Mouse (Mus musculus) frontal cortex, adult 2 months (tissue): ENCODE measurements around the gene Pipox. TPM values are rescaled to one million over a fixed set of nuclear protein-coding genes. Genes with fewer than 3 reads are reported as not detected.

ENCODE experiments used
- DNase-seq, 2 experiments: peaks; one replicate each; pipeline ENCODE4 v3.0.0; 2022; ENCODE audit warnings: low spot score in 1 of 2; ENCODE audit errors: extremely low spot score in 1 of 2
- polyA plus RNA-seq: library from polyadenylated mRNA; depleted of rRNA; stranded (reverse); fragments of >200 nt; gene quantifications from 2 replicates; pipeline ENCODE4 v1.2.3, GENCODE M21; 2012

Pipox gene
- polyA plus RNA-seq, 1 experiment, result 8.6 TPM

DNA sequence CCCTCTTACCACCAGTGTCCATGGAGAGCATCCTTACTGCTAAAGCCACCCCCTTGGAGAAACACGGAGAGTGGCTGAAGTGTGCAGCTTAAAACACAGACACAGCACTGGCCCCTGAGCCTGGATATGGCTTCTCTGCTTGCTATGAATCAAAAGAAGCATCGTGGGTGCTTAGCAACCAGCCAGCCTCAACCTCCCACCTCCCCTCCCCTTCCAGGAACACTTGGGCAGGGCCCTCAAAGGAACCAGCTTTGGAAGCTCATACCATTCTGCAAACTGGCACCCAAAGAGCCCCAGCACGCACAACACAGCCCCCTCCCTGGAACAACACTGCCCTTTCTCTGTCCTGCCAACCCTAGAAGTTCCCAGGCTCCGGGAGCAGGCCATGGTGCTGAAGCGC is 15.5 kb upstream of the Pipox start:
- DNase-seq, result peak in 1 of 2 experiments; percentile 43

DNA sequence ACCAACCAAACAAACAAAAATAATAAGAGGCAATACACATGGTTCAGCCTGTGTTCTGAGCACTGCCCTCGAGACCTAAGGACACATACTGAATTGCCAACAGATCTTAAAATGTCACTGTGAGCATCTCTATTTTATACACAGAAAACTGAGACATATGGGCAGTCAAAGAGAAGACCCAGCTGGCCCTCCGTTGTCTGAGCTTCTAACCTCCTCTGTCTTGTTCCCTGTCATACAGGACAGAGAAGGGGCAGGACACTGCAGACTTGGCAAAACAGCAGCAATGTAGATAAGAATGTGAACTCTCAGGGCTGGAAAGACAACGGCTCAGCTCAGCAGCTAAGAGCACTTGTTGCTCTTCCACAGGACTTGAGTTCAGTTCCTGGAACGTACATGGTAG is 14.6 kb upstream of the Pipox start:
- no peak for DNase-seq

DNA sequence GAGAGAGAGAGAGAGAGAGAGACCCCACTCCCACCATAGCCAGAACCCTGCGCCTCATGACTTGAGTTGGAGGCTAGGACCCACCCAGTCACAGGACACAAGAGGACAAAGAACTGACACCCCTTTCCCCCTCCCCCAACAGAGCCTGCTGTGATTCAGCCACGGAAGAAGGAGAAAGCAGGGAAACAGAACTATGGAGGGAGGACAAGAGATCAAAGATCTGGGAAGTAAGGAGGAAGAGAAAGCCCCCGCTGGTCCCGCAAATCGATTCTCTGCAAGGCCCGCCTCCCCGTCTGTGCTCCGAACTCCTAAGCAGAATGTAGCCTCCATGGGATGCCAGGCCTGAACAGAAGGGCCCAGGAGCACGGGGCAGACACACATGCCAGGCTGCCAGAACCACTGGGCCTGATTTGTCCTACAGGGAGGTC is 12.9 kb upstream of the Pipox start:
- no peak for DNase-seq

DNA sequence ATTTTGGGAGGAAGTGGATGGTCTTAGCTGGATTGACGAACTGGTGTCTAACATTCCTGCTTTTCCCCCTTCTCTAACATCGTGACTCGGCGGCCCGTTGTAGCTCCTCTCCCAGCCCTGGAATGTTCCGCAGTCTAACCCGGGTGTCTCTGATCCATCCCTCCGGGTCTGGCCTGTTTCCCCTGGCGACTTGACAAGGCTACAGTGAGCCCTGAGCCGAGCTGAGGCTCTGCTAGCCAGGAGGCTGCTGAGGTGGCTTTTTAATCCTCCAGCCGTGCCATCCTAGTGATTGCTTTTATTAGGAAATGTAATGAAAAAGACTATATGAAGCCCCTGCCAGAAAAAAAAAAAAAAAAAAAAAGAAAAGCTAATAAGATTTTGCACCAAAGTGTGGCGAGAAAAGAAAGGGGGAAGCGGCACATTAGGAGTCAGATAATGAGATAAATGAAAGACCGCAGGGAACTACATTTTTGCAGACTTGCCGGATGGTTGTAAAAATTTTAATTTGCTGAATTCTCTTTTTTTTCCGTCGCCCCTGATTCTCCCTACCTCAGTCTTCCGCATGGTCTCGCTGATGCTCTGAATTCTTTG is 12.3 kb upstream of the Pipox start:
- DNase-seq, result no peak

DNA sequence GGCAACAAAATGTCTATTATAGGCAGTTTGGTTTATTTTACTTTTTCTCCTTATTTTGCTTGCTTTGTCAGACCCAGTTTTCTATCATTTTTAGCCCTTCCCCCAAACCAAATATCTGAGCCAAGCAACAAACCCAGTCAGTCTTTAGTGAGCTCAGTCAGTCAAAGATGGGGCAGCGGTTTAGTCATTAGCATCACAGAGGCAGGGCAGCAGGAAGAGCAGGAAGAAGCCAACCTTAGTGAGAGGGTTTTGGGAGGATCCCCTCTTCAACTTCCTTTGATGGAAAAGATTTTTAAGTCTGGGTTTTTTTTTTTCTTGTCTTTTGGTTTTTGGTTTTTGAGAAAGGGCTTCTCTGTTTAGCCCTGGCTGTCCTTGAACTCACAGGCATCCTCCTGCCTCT is 10.8 kb upstream of the Pipox start:
- DNase-seq, result no peak

DNA sequence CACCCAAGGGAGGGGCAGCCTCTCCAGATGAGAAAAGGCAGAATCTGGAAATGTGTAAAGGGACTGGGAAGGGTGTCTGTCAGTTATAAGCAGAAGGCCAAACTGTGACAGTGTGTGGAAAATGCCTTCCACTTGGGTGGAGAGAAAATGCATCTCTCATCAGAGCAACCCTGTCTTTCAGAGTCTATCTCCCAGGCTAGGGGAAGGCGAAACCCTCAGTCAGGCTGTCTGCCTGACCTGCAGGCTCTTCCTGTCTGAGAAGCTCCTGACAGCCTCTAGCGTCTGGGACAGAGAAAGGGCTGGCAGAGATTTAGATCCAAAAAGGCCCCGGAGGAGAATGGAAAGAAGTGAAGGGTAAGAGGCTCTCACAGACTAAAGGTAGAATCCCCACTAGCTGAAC is 9.9 kb upstream of the Pipox start:
- DNase-seq, result no peak

DNA sequence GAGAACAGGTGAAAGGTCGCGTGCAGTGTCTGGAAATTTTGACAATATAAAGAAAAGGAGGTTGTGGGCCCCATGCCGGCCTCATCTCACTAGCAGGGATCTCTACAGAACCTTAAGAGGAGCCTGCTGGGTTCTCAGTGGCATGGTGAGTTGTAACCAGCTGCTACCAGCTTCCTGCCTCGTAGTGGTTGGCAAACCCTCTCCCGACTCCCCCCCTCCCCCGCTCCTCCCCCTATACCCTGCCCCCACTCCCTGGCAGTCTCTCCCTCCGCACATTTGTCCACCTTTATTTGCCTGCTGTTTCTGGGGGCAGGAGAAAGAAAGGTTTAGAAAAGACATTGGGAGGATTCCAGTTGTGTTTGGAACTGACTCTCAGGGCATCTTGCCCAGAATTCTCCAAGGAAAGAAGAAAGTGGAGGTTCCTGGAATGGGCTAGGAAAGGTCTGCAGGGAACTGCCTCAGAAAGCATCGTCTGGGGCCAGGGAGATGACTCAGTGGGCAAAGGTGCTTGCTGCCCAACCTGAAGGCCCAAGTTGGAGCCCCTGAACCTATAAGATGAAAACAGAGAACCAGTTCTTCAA is 8.0 kb upstream of the Pipox start:
- peak in 1 of 2 experiments; percentile 71 for DNase-seq

DNA sequence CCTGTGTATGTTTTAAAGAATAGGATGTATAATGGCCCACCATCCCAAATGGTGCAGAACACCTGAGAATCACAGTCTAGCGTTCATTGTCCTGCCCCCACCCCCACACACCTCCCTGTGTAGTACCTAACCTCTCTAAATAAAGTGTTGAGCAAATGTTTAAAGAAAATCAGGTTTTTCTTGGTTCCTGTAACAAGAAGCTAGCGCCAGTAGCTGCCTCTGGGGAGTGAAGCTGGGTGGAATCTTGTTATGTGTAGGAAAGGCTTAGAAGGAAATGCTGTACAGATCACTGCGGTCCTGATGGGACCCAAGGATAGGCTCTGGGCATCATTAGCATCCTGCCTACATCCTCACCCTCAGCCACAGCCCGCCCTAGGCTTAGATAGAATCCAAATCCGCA is 7.5 kb upstream of the Pipox start:
- DNase-seq, result no peak

DNA sequence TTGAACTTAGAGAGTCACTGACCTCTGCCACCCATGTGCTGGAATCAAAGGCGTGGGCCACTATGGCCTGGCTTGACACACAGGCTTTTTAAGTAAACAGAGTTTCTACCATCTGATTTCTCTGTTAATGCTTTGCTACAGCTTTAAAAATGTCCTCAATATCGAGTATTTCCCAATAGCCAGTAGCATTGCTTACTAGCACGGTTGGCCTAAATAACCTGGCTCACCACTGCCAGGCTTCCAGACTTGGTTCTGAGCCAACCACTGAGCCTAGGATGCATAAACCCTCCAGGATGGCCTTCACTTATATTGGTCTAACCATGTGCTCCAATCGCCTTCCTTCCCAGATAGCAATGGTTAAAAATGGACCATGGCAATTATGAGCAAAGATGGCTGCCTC is 6.8 kb upstream of the Pipox start:
- no peak for DNase-seq

DNA sequence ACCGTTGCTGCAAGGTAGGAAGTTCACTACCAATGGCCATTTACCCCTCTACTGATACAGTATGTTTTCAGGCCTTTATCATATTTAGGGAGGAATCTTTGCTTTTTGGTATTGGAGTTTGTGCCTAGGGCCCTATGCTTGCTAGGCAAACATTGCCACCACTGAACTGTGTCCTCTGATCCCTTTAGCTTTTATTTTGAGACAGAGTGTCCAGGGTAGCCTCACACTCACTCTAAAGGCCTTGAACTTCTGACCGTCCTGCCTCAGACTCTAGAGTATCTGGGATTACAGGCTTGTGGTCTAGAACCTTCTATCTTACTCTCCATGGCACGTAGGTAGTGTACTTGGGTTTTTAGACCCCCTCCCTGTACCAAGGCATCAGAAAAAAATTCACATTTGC is 6.3 kb upstream of the Pipox start:
- no peak for DNase-seq

DNA sequence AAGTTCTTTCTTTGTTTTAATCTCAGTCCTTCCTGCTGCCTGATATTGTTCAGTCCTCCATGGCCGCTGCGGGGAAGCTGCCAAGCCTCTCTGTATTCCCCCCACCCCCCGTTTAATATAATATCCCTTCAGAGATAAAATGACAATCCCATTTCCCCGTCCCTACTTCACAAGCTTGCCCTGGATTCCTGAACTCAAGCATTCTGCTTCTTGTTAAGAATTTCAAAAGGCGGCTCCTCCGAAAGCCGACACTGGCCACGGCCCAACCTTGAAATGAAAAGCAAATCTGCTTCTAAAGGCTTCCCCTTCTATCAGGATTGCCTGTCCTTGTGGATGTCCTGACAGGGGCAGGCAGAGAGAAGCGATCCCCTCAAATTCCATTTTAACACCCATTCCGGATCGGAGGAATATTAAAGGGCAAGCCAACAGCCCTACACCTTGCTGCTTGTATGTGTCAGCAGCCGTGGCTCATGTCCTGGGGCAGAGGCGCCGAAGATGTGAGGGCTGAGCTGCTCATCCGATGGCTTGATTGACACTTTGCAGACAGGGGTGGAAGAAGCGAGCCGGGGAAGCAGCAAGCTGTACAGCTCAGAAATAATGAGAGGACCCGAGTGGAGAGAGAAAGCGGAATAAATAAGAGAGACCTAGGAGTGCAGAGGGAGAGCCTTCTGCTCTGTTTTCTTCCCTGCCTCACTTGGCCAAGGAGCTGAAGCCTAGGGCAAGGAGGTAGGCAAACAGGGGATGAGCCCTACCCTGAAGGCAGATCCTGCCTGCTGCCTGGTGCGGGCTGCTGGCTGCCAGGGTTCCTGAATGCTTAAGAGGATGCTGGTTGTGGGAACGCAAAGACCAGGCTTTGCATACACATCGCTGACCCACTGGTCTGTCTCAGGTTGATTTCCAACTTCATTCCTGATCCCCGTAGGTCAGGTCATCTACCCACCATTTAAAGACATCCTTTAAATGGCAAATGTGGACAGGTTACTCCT is 3.2 kb upstream of the Pipox start:
- peak in 1 of 2 experiments; percentile 32 for DNase-seq

DNA sequence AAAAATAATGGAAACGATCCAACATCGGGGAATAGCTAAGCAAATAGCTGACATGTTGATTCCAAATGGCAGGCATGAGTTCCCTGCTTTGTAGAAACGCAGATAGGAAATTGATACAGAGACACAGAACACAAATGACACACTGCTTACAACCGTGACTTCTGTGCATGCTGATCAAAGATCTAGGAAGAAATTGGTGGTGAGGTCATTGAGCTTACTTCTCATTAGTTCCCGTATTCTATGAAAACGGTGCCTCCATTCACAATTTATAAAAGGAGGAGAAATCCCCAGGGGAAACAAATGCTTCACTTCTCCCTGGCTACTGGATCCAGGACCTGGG is 2.6 kb upstream of the Pipox start:
- no peak for DNase-seq

DNA sequence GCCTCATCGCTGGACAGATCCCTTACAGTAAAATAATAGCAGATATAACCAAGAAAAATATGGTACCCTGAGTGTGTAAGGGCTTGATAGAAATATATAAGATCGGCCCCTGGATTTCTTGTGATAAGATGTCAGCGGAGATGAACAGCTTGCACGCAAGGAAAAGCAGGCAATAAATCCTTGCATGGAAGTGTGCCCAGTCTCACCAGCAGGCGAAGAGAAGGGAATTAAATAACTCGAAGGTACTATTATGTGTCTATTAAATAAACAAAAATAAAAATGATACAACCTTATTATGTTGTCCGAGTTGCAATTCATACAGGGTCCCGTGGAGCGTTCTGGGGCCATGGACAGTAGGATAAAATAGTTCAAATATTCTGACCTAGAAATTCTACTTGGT is 2.1 kb upstream of the Pipox start:
- no peak for DNase-seq

DNA sequence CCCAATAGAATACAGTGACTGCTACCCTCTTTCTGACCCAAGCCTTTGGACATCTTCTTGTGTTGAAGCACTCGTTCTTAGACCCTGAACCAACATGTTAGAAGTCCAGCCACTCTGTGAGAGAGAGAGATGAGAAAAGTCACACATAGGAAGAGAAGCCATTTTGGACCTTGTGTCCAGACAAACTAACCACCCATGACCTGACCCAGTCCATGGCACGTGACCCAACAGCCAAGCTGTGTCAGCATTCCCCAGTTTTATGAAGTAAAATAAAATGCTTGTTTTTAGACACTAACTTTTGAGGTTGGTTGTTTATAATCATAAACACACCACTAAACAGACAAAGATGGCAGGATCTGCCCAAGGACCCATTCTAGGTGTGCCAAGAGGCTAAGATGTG is 1.1 kb upstream of the Pipox start:
- no peak for DNase-seq

DNA sequence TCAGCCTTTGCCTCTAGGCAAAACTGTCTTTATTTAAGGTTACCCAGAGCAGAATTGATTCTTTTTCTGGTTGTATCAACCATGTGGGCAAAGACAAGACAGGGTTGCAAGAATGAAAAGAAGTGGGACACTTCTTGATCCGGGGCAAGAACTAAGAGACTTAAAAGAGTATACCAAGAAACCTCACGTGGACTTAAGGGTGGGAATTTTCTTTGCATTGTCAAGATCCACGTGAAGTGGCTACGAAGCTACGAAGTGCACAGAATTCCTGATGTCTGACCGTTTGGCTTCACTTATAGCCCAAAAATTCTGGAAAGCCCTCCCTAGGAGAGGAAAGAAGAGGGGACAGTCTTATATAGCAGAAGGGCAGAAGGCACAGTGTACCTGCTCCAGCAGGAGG is 613 bp downstream of the Pipox start:
- DNase-seq, result no peak

DNA sequence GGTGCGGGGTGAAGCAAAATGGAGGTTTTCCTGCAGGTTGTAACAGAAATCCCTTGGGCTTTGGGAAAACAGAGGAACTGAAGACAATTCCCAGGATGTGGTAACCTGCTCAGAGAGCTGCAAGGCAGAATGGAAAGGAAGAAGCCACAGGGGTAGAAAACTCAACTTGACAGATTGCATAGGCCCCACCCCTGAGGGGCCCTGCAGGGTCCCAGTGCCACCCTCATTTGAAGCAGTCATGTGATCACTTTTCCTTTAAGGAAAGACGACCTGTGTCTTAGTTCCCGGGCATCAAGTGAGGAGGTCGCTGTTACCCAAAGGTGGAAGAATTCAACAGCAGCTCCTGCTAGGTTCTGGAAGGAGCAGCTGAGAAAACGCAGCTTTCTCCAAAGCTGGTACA is 1.0 kb downstream of the Pipox start:
- no peak for DNase-seq

DNA sequence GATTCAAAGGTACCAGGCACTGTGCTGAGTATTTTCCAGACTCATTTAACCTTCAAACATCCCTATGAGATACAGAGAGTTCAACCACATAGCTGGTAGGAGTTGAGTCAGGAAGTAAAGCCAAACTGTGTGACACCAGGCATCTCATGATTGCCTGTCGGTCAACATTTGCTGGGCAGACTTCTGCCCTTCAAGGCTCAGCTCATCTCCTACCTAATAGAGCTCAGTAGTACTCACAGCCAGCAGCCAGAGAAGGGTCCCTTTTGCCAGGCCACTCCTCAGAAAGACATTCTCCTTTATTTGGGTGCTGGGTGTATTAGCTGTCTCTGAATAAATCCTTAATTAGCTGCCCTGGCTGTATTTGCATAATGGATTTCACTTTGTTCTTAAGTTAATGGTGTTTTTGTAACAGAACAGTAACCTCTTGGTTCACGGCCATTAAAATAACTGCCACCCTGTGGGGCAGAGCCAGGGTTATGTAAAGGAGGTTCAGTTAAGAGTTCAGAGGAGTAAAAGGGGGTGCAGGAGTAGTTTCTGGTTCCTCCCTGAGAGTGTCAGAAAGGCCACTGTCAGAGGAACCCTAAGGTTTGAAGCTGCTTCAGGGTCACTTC is 3.1 kb downstream of the Pipox start:
- no peak for DNase-seq

DNA sequence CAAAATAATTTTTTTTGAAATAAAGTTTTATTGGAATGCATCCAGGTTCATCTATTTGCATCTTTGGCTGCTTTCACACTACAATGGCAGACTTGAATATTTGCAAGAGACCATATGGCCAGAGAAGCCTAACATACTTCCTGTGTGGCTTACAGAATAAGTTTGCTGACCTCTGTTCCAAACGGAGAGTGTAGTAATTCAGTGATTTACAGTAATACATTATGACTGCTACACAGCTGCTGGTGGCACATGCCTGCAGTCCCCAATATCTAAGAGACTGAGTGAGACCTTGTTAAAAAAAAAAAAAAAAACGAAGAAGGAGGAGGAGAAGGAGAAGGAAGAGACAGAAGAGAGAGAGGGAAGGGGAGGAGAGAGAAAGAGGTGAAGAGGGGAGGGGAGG is 4.4 kb downstream of the Pipox start:
- DNase-seq, result no peak

DNA sequence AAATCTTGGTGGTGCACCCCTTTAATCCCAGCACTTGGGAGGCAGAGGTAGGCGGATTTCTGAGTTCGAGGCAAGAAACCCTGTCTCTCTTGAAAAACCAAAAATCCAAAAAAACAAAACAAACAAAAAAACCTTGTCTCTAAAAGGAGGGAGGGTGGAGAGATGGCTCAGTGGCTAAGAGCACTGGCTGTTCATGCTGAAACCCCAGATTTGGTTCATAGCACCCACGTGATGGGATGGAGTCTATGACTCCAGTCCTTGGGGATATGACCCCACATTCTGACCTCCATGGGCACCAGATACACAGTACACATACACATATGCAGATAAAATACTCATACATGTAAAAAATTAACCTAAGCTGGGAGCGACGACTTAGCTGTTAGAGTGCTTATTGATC is 5.0 kb downstream of the Pipox start:
- no peak for DNase-seq

DNA sequence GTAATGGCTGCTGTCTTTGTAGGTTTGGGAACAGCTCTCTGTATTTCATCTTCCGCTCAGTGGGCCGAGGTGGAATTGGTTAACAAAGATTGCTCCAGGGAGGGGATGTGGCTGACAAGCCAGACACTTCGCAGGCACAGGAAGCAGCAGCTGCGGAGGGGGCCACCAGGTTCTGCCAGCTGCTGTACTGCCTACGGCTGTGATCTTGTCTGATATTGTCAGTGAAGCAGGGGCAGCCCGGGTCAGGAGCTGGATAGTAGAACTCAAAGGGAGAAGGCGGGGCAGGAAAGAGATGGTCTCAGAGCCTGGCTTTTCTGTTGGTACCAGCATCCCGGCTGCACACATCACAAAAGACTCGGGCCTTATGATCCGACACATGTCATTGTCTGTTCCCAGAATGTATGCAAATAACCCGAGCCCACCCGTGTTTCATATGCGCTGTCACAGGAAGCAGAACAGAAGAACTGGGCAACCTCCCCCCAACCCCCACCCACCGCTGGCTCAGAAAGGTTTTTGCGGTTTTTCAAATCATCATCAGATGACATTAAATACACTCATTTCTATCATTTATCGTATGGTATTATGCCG is 6.4 kb downstream of the Pipox start:
- peak in 1 of 2 experiments; percentile 62 for DNase-seq

DNA sequence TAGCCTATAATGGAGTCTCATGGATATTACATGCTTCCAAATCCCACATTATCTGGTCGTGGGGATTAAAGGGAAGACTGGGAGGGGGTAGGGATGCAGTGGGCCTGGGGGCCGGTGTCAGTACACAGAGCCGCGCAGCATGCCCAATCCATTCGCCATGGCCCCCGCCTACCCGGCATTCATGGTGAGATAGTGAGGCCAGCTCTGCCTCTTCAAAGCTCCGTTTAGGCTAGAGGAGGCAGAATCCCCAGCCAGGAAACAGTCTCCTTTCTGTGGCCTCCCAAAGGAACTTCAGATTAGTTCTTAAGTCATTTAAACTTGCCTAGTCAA is 8.7 kb downstream of the Pipox start:
- no peak for DNase-seq
